Mouse (Mus musculus) CH12.LX (cell line): ENCODE data around the gene Rbfox1.

Source experiments
- CTCF ChIP-seq, 2 experiments: IDR thresholded peaks in 1 of 2; conservative IDR thresholded peaks in 1 of 2; 2 replicates each; pipeline ENCODE4 v1.5.1; 2011 to 2012; ENCODE audit warnings: low read depth in 2 of 2, low read length in 2 of 2, improper control_type of control experiment in 1 of 2, inconsistent platforms in 1 of 2, mild to moderate bottlenecking in 1 of 2, moderate library complexity in 1 of 2
- POLR2A ChIP-seq: IDR thresholded peaks from 2 replicates; pipeline ENCODE4 v1.6.1; 2011; ENCODE audit warnings: low read depth, mild to moderate bottlenecking, improper control_type of control experiment, low read length
- SIN3A ChIP-seq: IDR thresholded peaks from 2 replicates; pipeline ENCODE4 v1.6.1; 2012; ENCODE audit warnings: low read length, improper control_type of control experiment, inconsistent platforms
- TBP ChIP-seq: conservative IDR thresholded peaks from 2 replicates; pipeline ENCODE4 v1.6.1; 2011; ENCODE audit warnings: low read depth, low read length, improper control_type of control experiment

DNA sequence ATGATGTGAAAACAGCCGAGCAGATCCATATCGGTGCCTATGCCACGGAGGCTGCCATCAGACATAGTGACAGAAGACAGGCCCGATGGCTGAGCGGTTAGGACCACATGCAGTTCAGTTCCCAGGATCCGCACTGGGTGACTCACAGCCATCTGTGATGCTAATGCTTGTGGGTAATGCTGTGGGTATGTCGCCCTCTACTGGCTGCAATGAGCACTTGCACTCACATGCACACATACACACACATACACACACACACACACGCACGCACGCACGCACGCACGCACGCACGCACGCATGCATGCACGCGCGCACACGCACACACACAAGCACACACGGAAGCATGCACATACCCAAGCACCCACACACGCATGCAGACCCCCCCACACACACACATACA lies 237.7 kb downstream of the Rbfox1 start:
- TF ChIP-seq SIN3A (no peak), POLR2A (no peak), CTCF (conservative IDR thresholded peaks at IDR 0.05 in 1 of 2, IDR thresholded peaks at IDR 0.05 in 1 of 2; ENCODE audit: low read depth in 2 of 2, low read length in 2 of 2) (no peak), TBP (no peak)
